29 mouse cellular contexts compared by ENCODE assay signal in genomic region chr1:37042769-37043168, GRCm38 (mm10). TPM values are rescaled to one million over a fixed set of nuclear protein-coding genes. Genes with fewer than 3 reads are reported as not detected.
"Had no signal": no experiment of that assay in that cellular context is flagged by ENCODE, and none has a peak within 500 bp of the region (broad histone marks: within the 10 kb centered on the region; RNA-seq: fewer than 3 reads in every experiment).

No protein-coding gene starts in this region.

- H3K27ac ChIP-seq: gastrocnemius, adult 2 months; heart, adult 2 months; hindbrain, embryonic 10.5 days; hindbrain, embryonic 12.5 days; hindbrain, embryonic 14.5 days; intestine, embryonic 15.5 days; kidney, embryonic 15.5 days; kidney, postnatal 0 days; limb, embryonic 12.5 days; liver, embryonic 13.5 days; liver, embryonic 15.5 days had no signal

- H3K36me3 ChIP-seq: hindbrain, embryonic 10.5 days; hindbrain, embryonic 12.5 days; intestine, embryonic 15.5 days; kidney, embryonic 15.5 days; limb, embryonic 12.5 days; liver, embryonic 13.5 days; liver, embryonic 15.5 days had no signal

- H3K27me3 ChIP-seq: hindbrain, embryonic 12.5 days; intestine, embryonic 15.5 days; kidney, embryonic 15.5 days; limb, embryonic 12.5 days; liver, embryonic 13.5 days; liver, embryonic 15.5 days had no signal

- H3K9me3 ChIP-seq: intestine, embryonic 15.5 days; kidney, embryonic 15.5 days; liver, embryonic 13.5 days; liver, embryonic 15.5 days had no signal

- H3K4me3 ChIP-seq: gastrocnemius, adult 2 months; heart, adult 2 months; hindbrain, embryonic 10.5 days; hindbrain, embryonic 12.5 days; intestine, embryonic 15.5 days; kidney, embryonic 15.5 days; limb, embryonic 12.5 days; liver, embryonic 13.5 days; liver, embryonic 15.5 days had no signal

- H3K9ac ChIP-seq: hindbrain, embryonic 12.5 days; hindbrain, embryonic 14.5 days; intestine, embryonic 15.5 days; kidney, embryonic 15.5 days; limb, embryonic 12.5 days; liver, embryonic 13.5 days; liver, embryonic 15.5 days; liver, postnatal 0 days had no signal

- H3K4me2 ChIP-seq: heart, embryonic 11.5 days; hindbrain, embryonic 12.5 days; hindbrain, embryonic 14.5 days; intestine, embryonic 15.5 days; kidney, embryonic 15.5 days; limb, embryonic 12.5 days; liver, embryonic 11.5 days; liver, embryonic 13.5 days; liver, embryonic 15.5 days had no signal

- H3K4me1 ChIP-seq: hindbrain, embryonic 10.5 days; hindbrain, embryonic 12.5 days; intestine, embryonic 15.5 days; limb, embryonic 12.5 days; liver, embryonic 13.5 days; liver, embryonic 15.5 days had no signal

- ATAC-seq: hindbrain, embryonic 16.5 days; inflammation-experienced regulatory T-cells, adult 6 months; intestine, embryonic 15.5 days; intestine, postnatal 0 days; liver, postnatal 0 days had no signal

- DNase-seq: gastrocnemius, adult 2 months; gastrocnemius, postnatal 10 days; gastrocnemius, postnatal 25 days; heart, adult 2 months; heart, postnatal 10 days; heart, postnatal 4 days; kidney, adult 2 months; kidney, adult 9 months; kidney, postnatal 14 days; kidney, postnatal 36 days; layer of hippocampus, adult 9-11 months; layer of hippocampus, postnatal 36 days; left cerebral cortex, postnatal 4 days; liver; liver, embryonic 13.5 days; liver, postnatal 0 days had no signal

RNA-seq across cellular contexts. Expression of gene Vwa3b, which starts 16.4 kb away (rescaled TPM):
- polyA plus RNA-seq: heart, embryonic 11.5 days; kidney, embryonic 15.5 days; liver, embryonic 11.5 days; liver, embryonic 13.5 days; liver, embryonic 15.5 days had no signal
